Mouse (Mus musculus): ENCODE measurements around the gene Tpra1.

- no peak; the same call in 1 of the 2 replicates for TF ChIP-seq POLR2A (IDR thresholded peaks at IDR 0.05; ENCODE audit: low read depth, low read length)
- no peak for TF ChIP-seq CTCF (IDR thresholded peaks at IDR 0.05; ENCODE audit: extremely low read depth, insufficient read depth, insufficient read length, insufficient replicate concordance)
Measured at GRCm38 (mm10) chr6:88898534-88899048, 3.5 kb upstream of the Tpra1 start, which contains the start of gene Mcm2.

Data from spleen, adult 2 months (tissue).